Mouse (Mus musculus) MEL (cell line): ENCODE results near the gene Slc9a4. TPM values are rescaled to one million over a fixed set of nuclear protein-coding genes. Genes with fewer than 3 reads are reported as not detected.

Source experiments
- DNase-seq: peaks from one replicate; pipeline ENCODE4 v3.0.0; 2011; ENCODE audit warnings: low read depth, low spot score
- H3K27ac ChIP-seq: 2 replicates; pipeline ENCODE4 v1.5.1; 2012; ENCODE audit warnings: low read depth, mild to moderate bottlenecking, control low read depth, low read length, moderate library complexity; ENCODE audit not compliant: control insufficient read depth
- H3K27me3 ChIP-seq, 2 experiments: fragments of 150-350 bp in 1 of 2; sonication (generic) in 1 of 2; 2 replicates each; pipeline ENCODE4 v1.6.1; 2012; ENCODE audit warnings: low read length in 2 of 2, mild to moderate bottlenecking in 2 of 2, improper control_type of control experiment in 1 of 2, moderate library complexity in 1 of 2; ENCODE audit not compliant: insufficient read depth in 2 of 2, control insufficient read depth in 1 of 2
- H3K36me3 ChIP-seq, 2 experiments: 2 replicates each; pipeline ENCODE4 v1.6.1; 2012 to 2014; ENCODE audit warnings: low read length in 2 of 2, improper control_type of control experiment in 1 of 2, inconsistent platforms in 1 of 2, mild to moderate bottlenecking in 1 of 2; ENCODE audit not compliant: insufficient read depth in 2 of 2, control insufficient read depth in 1 of 2
- H3K4me1 ChIP-seq, 2 experiments: fragments of 150-350 bp in 1 of 2; sonication (generic) in 1 of 2; 2 replicates each; pipeline ENCODE4 v1.6.1; 2012; ENCODE audit warnings: low read length in 2 of 2, improper control_type of control experiment in 1 of 2, mild to moderate bottlenecking in 1 of 2; ENCODE audit not compliant: insufficient read depth in 2 of 2, control insufficient read depth in 1 of 2
- H3K4me3 ChIP-seq, 2 experiments: fragments of 150-350 bp in 1 of 2; sonication (generic) in 1 of 2; 2 replicates each; pipeline ENCODE4 v1.5.1; 2012; ENCODE audit warnings: low read depth in 2 of 2, low read length in 2 of 2, mild to moderate bottlenecking in 2 of 2, moderate library complexity in 2 of 2, control low read depth in 1 of 2, improper control_type of control experiment in 1 of 2; ENCODE audit not compliant: control insufficient read depth in 1 of 2, insufficient read depth in 1 of 2
- H3K79me2 ChIP-seq: 2 replicates; pipeline ENCODE4 v1.6.1; 2012; ENCODE audit warnings: mild to moderate bottlenecking, low read length, moderate library complexity; ENCODE audit not compliant: control insufficient read depth, poor library complexity, insufficient read depth
- H3K9ac ChIP-seq: 2 replicates; pipeline ENCODE4 v1.6.1; 2012; ENCODE audit warnings: low read depth, mild to moderate bottlenecking, control low read depth, low read length, moderate library complexity; ENCODE audit not compliant: control insufficient read depth, poor library complexity, severe bottlenecking
- H3K9me3 ChIP-seq: fragments of 150-350 bp; sonication (generic); replicated peaks from 2 replicates; pipeline ENCODE4 v1.6.1; 2012; ENCODE audit warnings: mild to moderate bottlenecking, low read length, improper control_type of control experiment, moderate library complexity; ENCODE audit not compliant: insufficient read depth
- BHLHE40 ChIP-seq: IDR thresholded peaks from 2 replicates; pipeline ENCODE4 v1.6.1; 2012; ENCODE audit warnings: low read depth, mild to moderate bottlenecking, inconsistent platforms, low read length, improper control_type of control experiment, borderline replicate concordance
- CHD2 ChIP-seq: IDR thresholded peaks from 2 replicates; pipeline ENCODE4 v1.6.1; 2011; ENCODE audit warnings: low read length, improper control_type of control experiment
- ELF1 ChIP-seq: IDR thresholded peaks from 2 replicates; pipeline ENCODE4 v1.6.1; 2014; ENCODE audit warnings: low read depth, mild to moderate bottlenecking, inconsistent platforms, low read length, improper control_type of control experiment, moderate library complexity
- EP300 ChIP-seq, 2 experiments: IDR thresholded peaks; 2 replicates each; pipeline ENCODE4 v1.6.1; 2011; ENCODE audit warnings: improper control_type of control experiment in 2 of 2, low read length in 2 of 2, low read depth in 1 of 2, mild to moderate bottlenecking in 1 of 2
- ETS1 ChIP-seq: IDR thresholded peaks from 2 replicates; pipeline ENCODE4 v1.6.1; 2012; ENCODE audit warnings: low read depth, mild to moderate bottlenecking, inconsistent platforms, low read length, improper control_type of control experiment, moderate library complexity
- GABPA ChIP-seq: IDR thresholded peaks from 2 replicates; pipeline ENCODE4 v1.6.1; 2012; ENCODE audit warnings: low read depth, mild to moderate bottlenecking, inconsistent platforms, low read length, improper control_type of control experiment, moderate library complexity
- GATA1 ChIP-seq: IDR thresholded peaks from 2 replicates; pipeline ENCODE4 v1.6.1; 2011; ENCODE audit warnings: low read depth, low read length, improper control_type of control experiment
- HCFC1 ChIP-seq: IDR thresholded peaks from 2 replicates; pipeline ENCODE4 v1.6.1; 2012; ENCODE audit warnings: low read depth, mild to moderate bottlenecking, inconsistent platforms, low read length, improper control_type of control experiment, moderate library complexity
- JUND ChIP-seq: IDR thresholded peaks from 2 replicates; pipeline ENCODE4 v1.6.1; 2011; ENCODE audit warnings: low read depth, mild to moderate bottlenecking, improper control_type of control experiment, low read length
- KAT2A ChIP-seq: conservative IDR thresholded peaks from 2 replicates; pipeline ENCODE4 v1.6.1; 2012; ENCODE audit warnings: low read depth, low read length, improper control_type of control experiment, inconsistent platforms
- MAFK ChIP-seq: IDR thresholded peaks from 2 replicates; pipeline ENCODE4 v1.6.1; 2011; ENCODE audit warnings: low read depth, mild to moderate bottlenecking, low read length, improper control_type of control experiment, borderline replicate concordance
- MAX ChIP-seq: IDR thresholded peaks from 2 replicates; pipeline ENCODE4 v1.6.1; 2011; ENCODE audit warnings: low read length, improper control_type of control experiment
- MEF2A ChIP-seq: IDR thresholded peaks from 2 replicates; pipeline ENCODE4 v1.6.1; 2014; ENCODE audit warnings: low read depth, mild to moderate bottlenecking, inconsistent platforms, low read length, improper control_type of control experiment; ENCODE audit not compliant: poor library complexity, insufficient replicate concordance, severe bottlenecking; ENCODE audit errors: extremely low read depth
- NELFE ChIP-seq: IDR thresholded peaks from 2 replicates; pipeline ENCODE4 v1.6.1; 2011; ENCODE audit warnings: low read depth, low read length, improper control_type of control experiment
- POLR2AphosphoS5 ChIP-seq: IDR thresholded peaks from 2 replicates; pipeline ENCODE4 v1.6.1; 2012; ENCODE audit warnings: low read depth, borderline replicate concordance, mild to moderate bottlenecking, inconsistent platforms, low read length, moderate library complexity, mixed read lengths
- RAD21 ChIP-seq: IDR thresholded peaks from 2 replicates; pipeline ENCODE4 v1.6.1; 2011; ENCODE audit warnings: mild to moderate bottlenecking, low read depth, low read length, improper control_type of control experiment
- SIN3A ChIP-seq: IDR thresholded peaks from 2 replicates; pipeline ENCODE4 v1.6.1; 2012; ENCODE audit warnings: low read length, improper control_type of control experiment, inconsistent platforms
- SMC3 ChIP-seq: IDR thresholded peaks from 2 replicates; pipeline ENCODE4 v1.6.1; 2011; ENCODE audit warnings: low read depth, low read length, improper control_type of control experiment
- TAL1 ChIP-seq: IDR thresholded peaks from 2 replicates; pipeline ENCODE4 v1.6.1; 2012; ENCODE audit warnings: mild to moderate bottlenecking, inconsistent platforms, low read length, moderate library complexity, mixed read lengths
- TBP ChIP-seq: IDR thresholded peaks from 2 replicates; pipeline ENCODE4 v1.8.0; 2011; ENCODE audit warnings: low read depth, low read length, improper control_type of control experiment
- TCF12 ChIP-seq: IDR thresholded peaks from 2 replicates; pipeline ENCODE4 v1.6.1; 2014; ENCODE audit warnings: low read depth, mild to moderate bottlenecking, inconsistent platforms, low read length, improper control_type of control experiment, moderate library complexity
- UBTF ChIP-seq: IDR thresholded peaks from 2 replicates; pipeline ENCODE4 v1.6.1; 2012; ENCODE audit warnings: low read depth, mild to moderate bottlenecking, inconsistent platforms, low read length, improper control_type of control experiment, moderate library complexity, borderline replicate concordance; ENCODE audit not compliant: insufficient read depth
- USF1 ChIP-seq: IDR thresholded peaks from 2 replicates; pipeline ENCODE4 v1.6.1; 2014; ENCODE audit warnings: low read depth, mild to moderate bottlenecking, inconsistent platforms, low read length, improper control_type of control experiment, moderate library complexity
- USF2 ChIP-seq, 2 experiments: IDR thresholded peaks; 2 replicates each; pipeline ENCODE4 v1.6.1; 2011 to 2012; ENCODE audit warnings: improper control_type of control experiment in 2 of 2, low read length in 2 of 2, borderline replicate concordance in 1 of 2, inconsistent platforms in 1 of 2, low read depth in 1 of 2, mild to moderate bottlenecking in 1 of 2; ENCODE audit not compliant: insufficient read depth in 1 of 2
- ZC3H11A ChIP-seq: IDR thresholded peaks from 2 replicates; pipeline ENCODE4 v1.6.1; 2012; ENCODE audit warnings: low read depth, mild to moderate bottlenecking, inconsistent platforms, low read length, improper control_type of control experiment
- ZNF384 ChIP-seq: IDR thresholded peaks from 2 replicates; pipeline ENCODE4 v1.6.1; 2012; ENCODE audit warnings: low read depth, mild to moderate bottlenecking, inconsistent platforms, low read length, improper control_type of control experiment
- polyA plus RNA-seq, 2 experiments: library from polyadenylated mRNA; stranded (reverse) in 1 of 2; unstranded in 1 of 2; fragments of >175 nt in 1 of 2; fragments of >200 nt in 1 of 2; gene quantifications; 2 replicates each; pipeline versions ENCODE4 v1.2.1 to v1.2.4; 2012; ENCODE audit warnings: low replicate concordance in 2 of 2, low read depth in 1 of 2; ENCODE audit not compliant: insufficient read length in 2 of 2, insufficient read depth in 1 of 2, missing spikeins in 1 of 2
- total RNA-seq: library from RNA; depleted of rRNA; stranded (reverse); fragments of 300-350 nt; gene quantifications from 2 replicates; pipeline ENCODE4 v1.2.3, GENCODE M21; 2012

The Slc9a4 gene
- total and polyA plus RNA-seq, 3 experiments: not detected

GRCm38 (mm10) chr1:40660838-40661237 lies 81.0 kb downstream of the Slc9a4 start:
- Histone ChIP-seq H3K79me2 (no peaks in the 10 kb centered on the region), H3K27ac (no peak overlapping the region), H3K4me3 (no peak overlapping the region), H3K27me3 (no peaks in the 10 kb centered on the region; a peak in 1 of 4 replicates), H3K4me1 (no peaks in the 10 kb centered on the region), H3K9me3 (no peaks in the 10 kb centered on the region), H3K36me3 (no peaks in the 10 kb centered on the region), H3K9ac (no peak overlapping the region)
- TF ChIP-seq MEF2A (no peak), ZC3H11A (no peak), GATA1 (no peak), USF1 (no peak), POLR2AphosphoS5 (no peak), CHD2 (no peak), KAT2A (no peak), SMC3 (no peak), MAX (no peak), RAD21 (no peak), EP300 (IDR thresholded peaks at IDR 0.05; ENCODE audit: low read depth in 1 of 2, low read length in 2 of 2) (no peak), USF2 (IDR thresholded peaks at IDR 0.05; ENCODE audit: borderline replicate concordance in 1 of 2, insufficient read depth in 1 of 2, low read depth in 1 of 2, low read length in 2 of 2) (no peak), SIN3A (no peak), BHLHE40 (no peak), ETS1 (no peak), TBP (no peak), MAFK (no peak), NELFE (no peak), HCFC1 (no peak), ELF1 (no peak)
- no peak for DNase-seq

DNA sequence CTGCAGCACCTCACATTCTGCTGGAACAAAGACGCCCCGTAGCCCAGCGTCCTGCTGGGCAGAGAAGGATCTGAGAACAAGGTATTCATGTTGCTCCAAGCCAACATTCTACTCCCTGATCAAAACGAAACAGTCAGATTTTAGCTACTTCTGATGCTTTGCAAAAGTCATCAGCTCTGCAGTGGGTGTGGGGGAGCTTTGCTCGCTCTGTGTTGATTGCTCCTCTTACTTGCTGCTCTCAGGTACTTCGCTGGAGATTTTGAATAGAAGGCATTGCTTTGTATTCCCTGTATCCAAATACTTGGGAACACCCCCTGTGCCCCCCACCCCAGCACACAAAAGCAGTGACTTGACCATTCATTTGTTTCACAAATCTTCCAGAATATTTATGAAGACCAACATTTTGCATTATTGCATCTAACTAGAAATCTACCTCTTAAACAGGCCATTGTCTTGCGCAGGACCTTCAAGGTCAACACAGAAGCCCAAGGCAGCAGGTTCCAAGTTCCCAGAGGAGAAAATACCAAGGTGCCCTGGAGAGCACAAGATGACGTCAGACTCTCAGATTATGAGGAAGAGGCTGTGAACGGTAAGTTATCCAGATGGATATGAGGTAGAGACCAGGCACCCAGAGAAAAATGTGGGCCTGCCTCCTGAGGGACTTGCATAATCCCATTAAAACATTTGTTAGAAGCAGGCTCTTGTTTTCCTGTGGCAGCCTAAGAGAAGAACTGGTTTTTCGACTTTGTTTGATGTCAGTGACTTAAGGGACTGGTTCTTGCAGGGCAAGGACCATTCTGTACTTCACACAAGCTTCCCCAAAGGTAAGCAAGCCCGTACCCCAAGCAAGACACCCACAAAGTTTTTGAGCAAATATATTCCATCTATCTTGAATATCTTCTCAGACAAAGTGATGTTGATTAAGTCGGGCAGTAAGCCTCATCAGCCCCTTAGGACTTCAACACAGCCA lies 85.8 kb downstream of the Slc9a4 start:
- TF ChIP-seq MEF2A (no peak), CHD2 (no peak), BHLHE40 (no peak), USF2 (IDR thresholded peaks at IDR 0.05; ENCODE audit: borderline replicate concordance in 1 of 2, insufficient read depth in 1 of 2, low read depth in 1 of 2, low read length in 2 of 2) (no peak), ZNF384 (no peak), POLR2AphosphoS5 (no peak), TBP (no peak), SMC3 (no peak), GABPA (no peak), TAL1 (no peak), JUND (no peak), UBTF (no peak), GATA1 (no peak), TCF12 (no peak)
- H3K4me1 ChIP-seq: no peaks in the 10 kb centered on the region
- no peaks in the 10 kb centered on the region for H3K9me3 ChIP-seq
- no peaks in the 10 kb centered on the region for H3K36me3 ChIP-seq
- H3K4me3 ChIP-seq: no peak overlapping the region
- no peak for DNase-seq
- H3K27ac ChIP-seq: no peak overlapping the region
- no peaks in the 10 kb centered on the region for H3K79me2 ChIP-seq
- H3K9ac ChIP-seq: no peak overlapping the region
- no peaks in the 10 kb centered on the region; a peak in 1 of 4 replicates for H3K27me3 ChIP-seq
